Mouse (Mus musculus): ENCODE results near the gene Olfr600. TPM values are rescaled to one million over a fixed set of nuclear protein-coding genes. Genes with fewer than 3 reads are reported as not detected.
"Not testable (repeated sequence)": the region's sequence is repeated elsewhere in the genome, so short reads cannot be mapped to it uniquely, and the experiment has no call there.

The Olfr600 gene
- polyA plus RNA-seq (2012; rRNA removed) = not detected in 2 replicates

DNA sequence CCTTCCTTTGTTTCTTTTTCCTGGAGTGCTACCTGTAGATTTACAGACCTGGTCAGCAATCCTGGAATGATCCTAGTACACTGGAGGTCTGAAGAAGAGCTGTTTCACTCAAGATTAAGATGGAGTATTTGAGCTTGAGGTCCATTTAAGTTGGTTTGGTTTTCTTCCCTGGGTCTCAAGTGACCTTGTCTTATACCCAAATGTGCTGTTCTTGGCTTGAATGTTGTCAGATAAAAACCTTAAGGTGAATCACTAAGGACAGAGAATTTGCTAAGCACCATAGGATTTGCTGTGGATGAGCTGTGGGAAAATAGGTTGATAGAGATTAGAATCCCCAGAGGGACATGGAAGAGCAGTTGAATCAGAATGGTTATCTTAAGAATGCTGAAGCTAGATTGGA is at the start of gene Olfr600:
Gene Olfr600, minus strand, starts transcription at position 101 of the 400 bp plus-strand sequence.
- no peak for DNase-seq (ENCODE audit: extremely low spot score in 1 of 2, low spot score in 1 of 2)

DNA sequence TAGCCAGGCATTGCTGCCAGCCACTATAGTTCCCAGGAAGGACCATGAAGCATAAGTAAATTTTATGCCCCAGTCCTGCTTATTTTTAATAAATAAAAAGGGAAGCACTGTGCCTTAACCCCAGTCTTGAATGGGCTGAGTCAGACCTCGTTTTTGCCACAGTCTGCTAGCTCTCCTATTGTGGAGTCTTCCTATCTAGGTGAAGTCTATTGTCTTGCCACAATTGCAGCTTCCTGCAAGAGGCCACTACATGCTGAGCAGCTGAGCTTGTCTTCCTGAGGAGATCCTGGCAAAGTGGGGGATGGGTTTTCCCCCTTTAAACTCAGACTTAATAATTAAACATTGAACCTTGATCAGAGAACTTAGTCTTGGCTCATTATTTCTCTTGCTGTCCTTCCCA is 49.5 kb upstream of the Olfr600 start:
- DNase-seq (ENCODE audit: extremely low spot score in 1 of 2, low spot score in 1 of 2) = no peak

GRCm38 (mm10) chr7:103397758-103398157 is 48.3 kb upstream of the Olfr600 start:
- no peak for DNase-seq (ENCODE audit: extremely low spot score in 1 of 2, low spot score in 1 of 2)

- no peak for DNase-seq (ENCODE audit: extremely low spot score in 1 of 2, low spot score in 1 of 2)
These were observed 36.6 kb upstream of the Olfr600 start, which contains the start of gene Olfr603 for GRCm38 (mm10) chr7:103386077-103386476. Gene Olfr603, minus strand, starts transcription at chr7:103386177.

DNA sequence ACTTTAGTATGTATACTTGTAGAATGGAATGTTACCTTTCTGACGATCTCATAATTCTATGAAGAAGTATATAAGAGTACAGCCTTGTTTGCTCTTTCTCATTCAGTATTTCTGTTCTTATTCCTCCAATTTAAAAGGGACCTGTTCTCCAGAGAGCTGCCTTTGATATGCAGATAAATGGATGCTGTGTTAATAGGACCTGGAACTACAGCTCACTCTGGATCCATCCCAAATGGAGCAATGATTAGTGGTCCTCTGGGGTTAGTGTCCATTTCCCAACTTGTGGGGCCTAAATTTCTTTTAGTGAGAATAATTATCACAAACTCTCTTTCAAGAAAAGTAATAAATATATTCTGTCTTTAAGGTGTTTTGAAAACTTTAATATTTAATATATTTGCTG is 13.1 kb upstream of the Olfr600 start, which contains the start of gene Olfr601:
Gene Olfr601, minus strand, starts transcription at position 101 of the 400 bp plus-strand sequence.
- no peak for DNase-seq (ENCODE audit: extremely low spot score in 1 of 2, low spot score in 1 of 2)

- DNase-seq (ENCODE audit: extremely low spot score in 1 of 2, low spot score in 1 of 2) = no peak
These were observed 13.9 kb downstream of the Olfr600 start, which contains the start of gene Olfr599 for GRCm38 (mm10) chr7:103335617-103336016. Gene Olfr599, plus strand, starts transcription at chr7:103335917.

GRCm38 (mm10) chr7:103323268-103323667 is 26.2 kb downstream of the Olfr600 start, which contains the start of gene Olfr598:
Gene Olfr598, plus strand, starts transcription at chr7:103323568.
- DNase-seq (ENCODE audit: extremely low spot score in 1 of 2, low spot score in 1 of 2) = no peak

- not testable (repeated sequence) for DNase-seq (ENCODE audit: extremely low spot score in 1 of 2, low spot score in 1 of 2)
These were observed 33.5 kb downstream of the Olfr600 start, which contains the start of gene Olfr597 for GRCm38 (mm10) chr7:103316015-103316414. Gene Olfr597, plus strand, starts transcription at chr7:103316315.

- not testable (repeated sequence) for DNase-seq (ENCODE audit: extremely low spot score in 1 of 2, low spot score in 1 of 2)
These were observed 44.1 kb downstream of the Olfr600 start, which contains the start of gene Olfr596 for GRCm38 (mm10) chr7:103305348-103305747. Gene Olfr596, plus strand, starts transcription at chr7:103305648.

Other genes starting within 250 kb of the Olfr600 start
- not detected in 2 replicates for gene Olfr586, start 224.0 kb downstream of the Olfr600 start, polyA plus RNA-seq (2012; rRNA removed)
- gene Olfr588-ps1, start 208.8 kb downstream of the Olfr600 start, polyA plus RNA-seq (2012; rRNA removed) = not detected in 2 replicates
- gene Olfr589, start 193.3 kb downstream of the Olfr600 start, polyA plus RNA-seq (2012; rRNA removed) = not detected in 2 replicates
- 0.11 TPM in 1 of 2 replicates, not detected in the other for gene Olfr591, start 171.3 kb downstream of the Olfr600 start, polyA plus RNA-seq (2012; rRNA removed)
- gene Olfr592, start 164.9 kb downstream of the Olfr600 start, polyA plus RNA-seq (2012; rRNA removed) = not detected in 2 replicates
- not detected in 2 replicates for gene Olfr593, start 137.8 kb downstream of the Olfr600 start, polyA plus RNA-seq (2012; rRNA removed)
- gene Olfr594, start 132.7 kb downstream of the Olfr600 start, polyA plus RNA-seq (2012; rRNA removed) = not detected in 2 replicates
- gene Usp17ld, start 97.2 kb downstream of the Olfr600 start, polyA plus RNA-seq (2012; rRNA removed) = not detected in 2 replicates
- 0.23 TPM in 1 of 2 replicates, not detected in the other for gene Olfr596, start 44.0 kb downstream of the Olfr600 start, polyA plus RNA-seq (2012; rRNA removed)
- 0.19 TPM in 1 of 2 replicates, not detected in the other for gene Olfr597, start 33.4 kb downstream of the Olfr600 start, polyA plus RNA-seq (2012; rRNA removed)
- gene Olfr598, start 26.1 kb downstream of the Olfr600 start, polyA plus RNA-seq (2012; rRNA removed) = 0.06 TPM in 1 of 2 replicates, not detected in the other
- not detected in 2 replicates for gene Olfr599, start 13.8 kb downstream of the Olfr600 start, polyA plus RNA-seq (2012; rRNA removed)
- not detected in 2 replicates for gene Olfr601, start 13.0 kb upstream of the Olfr600 start, polyA plus RNA-seq (2012; rRNA removed)
- not detected in 2 replicates for gene Olfr603, start 36.5 kb upstream of the Olfr600 start, polyA plus RNA-seq (2012; rRNA removed)
- gene Usp17lc, start 65.4 kb upstream of the Olfr600 start, polyA plus RNA-seq (2012; rRNA removed) = not detected in 2 replicates
- gene Olfr605, start 95.8 kb upstream of the Olfr600 start, polyA plus RNA-seq (2012; rRNA removed) = not detected in 2 replicates
- gene Olfr606, start 99.4 kb upstream of the Olfr600 start, polyA plus RNA-seq (2012; rRNA removed) = not detected in 2 replicates
- not detected in 2 replicates for gene Olfr607, start 114.5 kb upstream of the Olfr600 start, polyA plus RNA-seq (2012; rRNA removed)
- gene Olfr608, start 120.2 kb upstream of the Olfr600 start, polyA plus RNA-seq (2012; rRNA removed) = not detected in 2 replicates
- not detected in 2 replicates for gene Olfr609, start 148.4 kb upstream of the Olfr600 start, polyA plus RNA-seq (2012; rRNA removed)
- not detected in 2 replicates for gene Olfr610, start 162.5 kb upstream of the Olfr600 start, polyA plus RNA-seq (2012; rRNA removed)
- not detected in 2 replicates for gene Olfr611, start 171.2 kb upstream of the Olfr600 start, polyA plus RNA-seq (2012; rRNA removed)
- gene Olfr612, start 193.0 kb upstream of the Olfr600 start, polyA plus RNA-seq (2012; rRNA removed) = not detected in 2 replicates
- not detected in 2 replicates for gene Olfr613, start 198.4 kb upstream of the Olfr600 start, polyA plus RNA-seq (2012; rRNA removed)
- not detected in 2 replicates for gene Olfr615, start 206.4 kb upstream of the Olfr600 start, polyA plus RNA-seq (2012; rRNA removed)
- gene Olfr616, start 219.5 kb upstream of the Olfr600 start, polyA plus RNA-seq (2012; rRNA removed) = not detected in 2 replicates
- not detected in 2 replicates for gene Olfr617, start 223.4 kb upstream of the Olfr600 start, polyA plus RNA-seq (2012; rRNA removed)
- not detected in 2 replicates for gene Olfr618, start 240.4 kb upstream of the Olfr600 start, polyA plus RNA-seq (2012; rRNA removed)

Measured in frontal cortex, adult 2 months (tissue).